Mouse (Mus musculus) mouse trophoblast stem cell (cell line): ENCODE measurements around the gene Dab2.

Experiments
- in situ Hi-C, 2 experiments: fragments of 300-500 bp; cut with MseI, MboI; formaldehyde crosslinking; loops; 2 replicates in 1 of 2; 3 replicates in 1 of 2; pipeline ENCODE4 v1.15.1; 2025

Dab2 gene

GRCm38 (mm10) chr15:6466995-6467394 lies 167.4 kb downstream of the Dab2 start:
- in situ Hi-C loops: no loop called here

- in situ Hi-C loops: no loop called here
Measured at GRCm38 (mm10) chr15:6468845-6469244, 169.3 kb downstream of the Dab2 start.

DNA sequence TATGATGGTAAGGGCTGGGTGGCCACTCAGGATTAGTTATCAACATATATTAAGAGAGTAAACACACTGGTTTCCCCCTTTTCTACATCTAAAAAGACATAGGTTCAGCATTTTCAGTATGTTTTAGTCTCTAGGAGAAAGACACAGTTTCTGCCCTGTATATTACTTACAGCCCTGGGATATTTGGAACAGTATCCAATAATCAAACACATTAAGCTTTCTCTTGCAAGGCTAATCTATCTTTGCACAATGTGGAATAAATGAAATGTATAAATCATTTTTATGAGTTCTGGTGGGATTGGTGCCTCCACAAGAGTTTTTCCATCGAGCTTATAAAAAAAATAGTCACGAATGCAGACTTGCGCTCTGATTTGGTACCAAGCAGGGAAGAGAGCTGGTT lies 169.8 kb downstream of the Dab2 start:
- in situ Hi-C loops: no loop called here

DNA sequence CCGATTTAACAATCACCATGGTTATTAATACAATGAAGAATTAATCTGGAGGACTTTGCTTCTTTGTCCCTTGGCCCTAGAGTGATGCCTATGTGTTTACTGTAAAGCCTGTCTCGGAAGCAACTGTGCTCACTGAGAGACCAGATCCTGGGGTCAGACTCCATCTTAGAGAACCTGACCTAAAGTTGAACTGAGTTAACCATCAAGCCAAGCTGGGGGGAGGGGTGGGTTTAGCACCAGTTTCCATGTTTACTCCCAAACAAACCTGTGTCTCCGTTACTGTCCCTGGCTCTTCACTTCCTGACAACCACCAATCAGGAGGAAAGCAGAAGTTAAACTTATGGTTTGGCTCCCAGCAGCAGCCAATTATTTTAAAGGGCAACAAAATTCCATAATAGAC lies 184.0 kb downstream of the Dab2 start:
- in situ Hi-C loops: no loop called here
